Mouse (Mus musculus): ENCODE results near the gene Lamc2.
"Not testable (repeated sequence)": the region's sequence is repeated elsewhere in the genome, so short reads cannot be mapped to it uniquely, and the experiment has no call there.

GRCm38 (mm10) chr1:153083233-153083632 lies 103.0 kb downstream of the Lamc2 start:
- TF ChIP-seq CTCF (IDR thresholded peaks at IDR 0.05; ENCODE audit: insufficient read depth, low read length); POLR2A (IDR thresholded peaks at IDR 0.05; ENCODE audit: borderline replicate concordance, extremely low read depth, low read depth, low read length): not testable (repeated sequence)

Data from lung, adult 2 months (tissue).